Mouse (Mus musculus) right cerebral cortex, postnatal 36 days (tissue): ENCODE results near the gene Brcc3.

Experiments
- DNase-seq, 2 experiments: peaks; one replicate each; pipeline ENCODE4 v3.0.0; 2022; ENCODE audit warnings: low spot score in 2 of 2, mixed read lengths in 1 of 2

Brcc3 gene

GRCm38 (mm10) chrX:75415936-75416785 lies at the start of gene Brcc3, which contains the start of the genes Cmc4 and Mtcp1:
Gene Brcc3 (plus strand): TSS chrX:75416628.
Gene Cmc4 (minus strand): TSS chrX:75416584.
Gene Mtcp1 (minus strand): TSS chrX:75416588.
- DNase-seq = peak; percentile 79 to 80

GRCm38 (mm10) chrX:75370197-75370596 lies 46.2 kb upstream of the Brcc3 start:
- DNase-seq = no peak

DNA sequence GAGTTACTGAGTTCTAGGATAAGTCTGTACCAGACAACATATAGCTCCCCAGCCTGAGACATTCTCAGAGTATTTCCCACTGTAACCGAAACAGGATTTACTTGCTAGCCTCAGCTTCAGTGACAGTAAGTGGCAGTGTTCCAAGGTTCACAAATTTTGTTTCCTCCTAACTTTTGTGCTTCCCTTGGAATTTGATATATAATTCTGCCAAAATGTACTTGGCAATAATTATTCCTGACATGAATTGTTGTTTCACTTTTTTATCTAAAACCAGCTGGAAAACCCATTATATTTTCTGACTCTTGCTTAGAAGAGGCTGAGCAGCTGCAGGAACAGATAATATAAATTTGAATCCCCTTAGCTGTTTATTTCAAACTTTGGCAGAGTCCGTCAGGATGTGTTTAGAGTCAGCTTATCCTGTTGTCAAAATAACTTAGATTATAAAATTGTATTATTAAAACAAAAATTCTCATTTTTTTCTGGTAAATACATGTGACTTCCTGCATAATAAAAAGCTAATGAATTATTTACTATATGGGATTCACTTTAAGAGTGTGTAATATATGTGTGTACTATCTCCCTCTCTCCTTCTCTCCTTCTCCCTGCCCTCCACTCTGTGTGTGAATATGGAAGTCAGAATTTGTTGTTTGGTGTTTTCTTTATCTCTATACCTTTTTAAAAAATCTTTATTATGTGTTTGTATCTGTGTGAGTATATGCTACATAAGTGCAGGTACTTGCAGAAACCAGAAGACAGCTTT lies 43.6 kb upstream of the Brcc3 start:
- no peak for DNase-seq

DNA sequence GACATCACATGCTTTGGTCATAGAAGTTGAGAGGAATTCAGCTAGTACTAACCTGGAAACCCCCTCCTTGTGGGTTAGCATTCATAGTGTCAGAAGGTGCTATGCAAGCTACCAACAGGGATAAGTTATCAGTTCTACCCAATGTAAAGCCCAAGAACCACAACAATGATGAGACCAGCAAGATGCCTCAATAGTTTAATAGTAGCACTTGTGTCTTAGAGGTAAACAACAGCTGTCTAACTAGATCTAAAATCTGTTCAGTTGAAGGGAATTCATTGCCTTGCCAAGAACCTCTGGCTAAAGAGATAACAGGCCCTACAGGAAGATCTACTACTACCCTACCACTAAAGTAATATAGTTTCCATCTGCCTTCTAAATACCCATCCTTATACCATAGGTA lies 39.6 kb upstream of the Brcc3 start:
- no peak for DNase-seq

- no peak for DNase-seq
These were observed 35.3 kb upstream of the Brcc3 start for GRCm38 (mm10) chrX:75381176-75381575.

DNA sequence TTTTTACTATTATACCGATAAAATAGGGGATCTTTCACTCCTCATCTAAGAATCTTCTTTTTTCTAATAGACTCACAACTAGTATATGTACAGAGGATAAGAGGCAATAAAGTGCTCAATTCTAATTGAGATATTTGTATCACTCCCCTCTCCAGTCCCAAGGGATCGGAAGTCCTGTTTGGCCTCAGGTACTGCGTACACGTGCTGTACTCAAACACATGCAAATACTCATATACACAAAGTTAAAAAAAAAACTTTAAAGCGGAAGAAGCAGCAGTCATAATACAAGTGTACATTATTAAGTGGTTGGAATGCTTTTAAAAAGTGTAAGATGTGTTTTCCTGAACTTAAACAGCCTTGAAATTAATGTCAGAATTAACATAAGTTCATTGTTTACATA lies 34.7 kb upstream of the Brcc3 start:
- DNase-seq = no peak

- peak; percentile 35 to 52 for DNase-seq
These were observed 34.1 kb upstream of the Brcc3 start, which contains the start of the genes Fundc2 and F8 for GRCm38 (mm10) chrX:75382195-75382771. Gene Fundc2 (plus strand): TSS chrX:75382399. Gene F8 (minus strand): TSS chrX:75382615.

- DNase-seq = no peak
These were observed 17.0 kb upstream of the Brcc3 start for GRCm38 (mm10) chrX:75399471-75399870.

DNA sequence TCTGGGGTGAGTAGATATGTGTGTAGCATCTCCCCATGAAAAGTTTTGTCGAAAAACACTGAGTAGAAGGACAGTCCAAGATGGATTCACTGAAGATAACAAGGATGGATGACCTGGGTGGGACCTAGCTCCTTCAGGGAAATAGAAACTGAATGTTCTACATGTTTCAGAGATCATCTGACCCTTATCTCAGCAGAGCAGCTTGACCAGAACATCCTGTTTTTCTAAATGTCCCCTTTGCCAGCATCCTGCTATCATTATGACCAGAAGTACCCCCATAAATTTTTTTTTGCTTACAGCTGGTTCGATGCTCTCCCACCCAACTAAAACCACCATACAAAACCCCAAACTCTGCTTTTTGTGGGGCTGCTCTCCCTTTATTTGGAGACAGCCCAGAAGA lies 13.8 kb upstream of the Brcc3 start:
- no peak for DNase-seq

GRCm38 (mm10) chrX:75403350-75403749 lies 13.1 kb upstream of the Brcc3 start:
- DNase-seq = no peak

GRCm38 (mm10) chrX:75409711-75410110 lies 6.7 kb upstream of the Brcc3 start:
- no peak for DNase-seq

DNA sequence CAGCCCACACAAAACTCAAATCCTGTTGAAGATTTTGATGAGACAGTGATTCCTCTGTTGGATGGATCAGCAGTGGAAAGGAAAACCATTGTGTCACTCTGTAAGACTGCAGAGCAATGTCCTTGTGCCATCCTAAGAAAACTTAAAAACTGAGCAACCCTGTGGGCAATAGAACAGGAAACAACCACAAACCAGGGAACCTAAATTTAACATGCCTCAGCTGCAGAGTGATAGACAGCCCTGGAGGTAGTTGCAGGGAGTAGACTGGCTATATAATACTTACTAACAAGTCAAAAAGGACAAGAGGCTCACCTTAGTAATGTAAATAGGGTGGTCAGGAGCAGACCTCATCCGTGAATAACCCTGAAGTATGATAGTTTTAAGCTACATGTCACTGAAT lies 38.2 kb downstream of the Brcc3 start:
- DNase-seq = no peak

GRCm38 (mm10) chrX:75475182-75475644 lies 58.8 kb downstream of the Brcc3 start:
- peak; percentile 29 to 31 for DNase-seq

DNA sequence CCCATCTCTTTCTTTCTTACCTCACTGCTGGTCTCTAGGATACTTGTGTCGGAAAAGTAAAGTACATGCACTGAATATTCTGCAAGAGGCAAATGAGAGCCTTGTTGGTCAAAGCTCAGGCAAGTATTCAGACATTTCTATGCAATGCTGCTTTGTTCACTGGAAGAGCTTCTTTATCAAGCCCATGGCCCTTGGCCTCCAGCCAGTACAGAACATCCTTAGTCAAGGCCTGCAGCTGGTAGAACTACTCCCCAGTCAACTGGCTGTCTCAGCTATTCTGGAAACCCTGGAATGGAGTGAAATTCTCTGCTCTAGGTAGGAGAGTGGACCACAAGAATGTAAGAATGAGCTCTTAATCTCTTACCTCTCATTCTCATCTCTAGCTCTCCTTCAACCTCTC lies 73.5 kb downstream of the Brcc3 start:
- DNase-seq = no peak
